In genomic region chr5:113844721-113845120, GRCm38 (mm10) we compare ENCODE assay signal across 7 mouse cellular contexts. TPM values are rescaled to one million over a fixed set of nuclear protein-coding genes. Genes with fewer than 3 reads are reported as not detected.
DNase-seq lines count a peak whose midpoint lies in the region; TF ChIP-seq lines count a peak whose summit lies in the region.

No protein-coding gene starts in this region.

- peak; percentile 61 for TF ChIP-seq CTCF in brain, embryonic 14.5 days (IDR thresholded peaks at IDR 0.05; ENCODE audit: borderline replicate concordance, extremely low read depth, insufficient read depth, insufficient read length)
- peak; percentile 89 for TF ChIP-seq CTCF in layer of hippocampus, adult 2 months (conservative IDR thresholded peaks at IDR 0.05)

- no peak overlapping the region for H3K4me3 ChIP-seq in layer of hippocampus, adult 2 months

- H3K27ac ChIP-seq in layer of hippocampus, adult 2 months, result peak overlapping the region; percentile 73

- DNase-seq in urinary bladder, adult 18-20 months (ENCODE audit: low spot score in 2 of 2), result peak; percentile 62 to 67
- DNase-seq in urinary bladder, postnatal 10 days (ENCODE audit: low spot score), result no peak
- DNase-seq in brain, embryonic 14.5 days (ENCODE audit: low read depth), result peak; percentile 67
- peak; percentile 63 for DNase-seq in gastrocnemius, postnatal 14 days
- DNase-seq in layer of hippocampus, adult 2 months (ENCODE audit: low spot score in 2 of 2), result peak; percentile 76 to 77
- DNase-seq in lung, postnatal 14 days, result peak; percentile 85
- peak; percentile 71 to 87 for DNase-seq in spleen, adult 18-20 months

- intact Hi-C loops in gastrocnemius, postnatal 14 days (cut with DNase I; ENCODE audit: low total_unique reads), result no loop called here

- TF ChIP-seq POLR2A in brain, embryonic 14.5 days (IDR thresholded peaks at IDR 0.05; ENCODE audit: borderline replicate concordance, extremely low read depth, insufficient read depth, insufficient read length, poor library complexity, severe bottlenecking), result no peak

RNA-seq across cellular contexts. Expression of gene Selplg, which starts 12.3 kb away (rescaled TPM):
- polyA plus RNA-seq in brain, embryonic 14.5 days (2012; rRNA removed), result 0.88 and 1.3 TPM in 2 replicates
- total RNA-seq in gastrocnemius, postnatal 14 days (2021), result 1 to 10 TPM; 1.1 TPM
- total RNA-seq in layer of hippocampus, adult 2 months (2021), result 10 to 100 TPM; 28.3 to 28.8 TPM

RNA-seq across cellular contexts. Expression of gene Tmem119, which starts 44.4 kb away (rescaled TPM):
- polyA plus RNA-seq in brain, embryonic 14.5 days (2012; rRNA removed), result 3.6 and 8.1 TPM in 2 replicates
- 10 to 100 TPM in 1 of 2 experiments, 1 to 10 TPM in 1; 5.8 to 11.2 TPM for total RNA-seq in gastrocnemius, postnatal 14 days (2021)
- 10 to 100 TPM; 22.8 to 24.0 TPM for total RNA-seq in layer of hippocampus, adult 2 months (2021)

Comparison
In these comparisons a context has a peak if more than half of its experiments do, and no peak if none do; other contexts are left out.
1. RNA of gene Selplg, which starts 12.3 kb away (total RNA-seq): 28.3 to 28.8 TPM in layer of hippocampus, adult 2 months; 1.1 TPM in gastrocnemius, postnatal 14 days; every median in the first group is over 10 times any median in the second.